Mouse (Mus musculus) embryonic fibroblast, embryonic 13.5 days (primary cell): ENCODE results near the gene Fto.

Experiments used
- CTCF ChIP-seq: IDR thresholded peaks from 2 replicates; pipeline ENCODE4 v1.5.1; 2011; ENCODE audit warnings: mild to moderate bottlenecking, control low read depth, low read length, moderate library complexity, borderline replicate concordance; ENCODE audit not compliant: insufficient read depth
- POLR2A ChIP-seq: IDR thresholded peaks from 2 replicates; pipeline ENCODE4 v1.6.1; 2011; ENCODE audit warnings: low read depth, mild to moderate bottlenecking, control low read depth, low read length, moderate library complexity

DNA sequence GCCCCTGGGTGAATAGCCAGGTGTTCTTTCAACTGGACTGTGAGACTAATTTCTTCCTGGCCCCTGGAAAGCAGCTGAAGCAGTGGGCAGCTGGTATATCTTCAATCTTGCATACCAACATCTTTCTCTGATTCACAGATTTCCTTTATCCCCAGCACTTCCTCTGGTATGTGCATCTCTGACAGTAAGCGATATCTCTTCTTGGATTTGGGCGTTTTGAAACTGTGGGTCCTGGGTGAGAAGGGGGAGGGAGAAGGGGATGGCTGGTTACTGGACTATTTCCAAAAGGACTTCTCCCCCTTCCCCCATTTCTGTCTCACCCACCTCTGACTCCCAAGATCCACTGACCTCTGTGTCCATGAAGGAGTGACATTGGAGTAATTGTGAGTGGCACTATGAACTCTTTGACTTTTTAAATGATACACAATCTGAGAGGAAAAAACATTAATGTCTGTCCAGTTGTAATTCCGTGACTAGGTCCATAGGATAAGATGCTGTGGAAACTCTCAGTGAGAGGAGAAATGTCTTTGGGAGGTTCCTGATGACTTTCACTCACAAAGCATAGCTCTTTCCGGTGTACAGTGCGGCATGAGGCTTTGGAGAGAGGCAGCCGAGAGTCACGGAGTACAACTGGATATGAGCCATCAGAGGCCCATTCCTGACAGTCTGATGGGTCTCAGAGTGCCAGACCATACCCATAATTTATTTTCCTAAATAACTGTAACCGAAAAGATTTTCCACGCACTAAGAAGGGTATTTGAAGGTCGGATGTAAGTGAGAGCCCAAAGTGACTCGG, 271.5 kb downstream of the Fto start:
- TF ChIP-seq CTCF = no peak
- no peak for TF ChIP-seq POLR2A
